21 mouse cellular contexts compared by ENCODE assay signal in genomic region chr5:91475241-91475640, GRCm38 (mm10). TPM values are rescaled to one million over a fixed set of nuclear protein-coding genes. Genes with fewer than 3 reads are reported as not detected.
DNase-seq lines count a peak whose midpoint lies in the region; ATAC-seq and TF ChIP-seq lines count a peak whose summit lies in the region.
"Had no signal": no experiment of that assay in that cellular context is flagged by ENCODE, and none has a peak within 500 bp of the region (broad histone marks: within the 10 kb centered on the region; RNA-seq: fewer than 3 reads in every experiment).

No protein-coding gene starts in this region.

- peak; percentile 95 for ATAC-seq in frontal cortex, adult (ENCODE audit: low TSS enrichment)
- ATAC-seq: activated CD4-positive, CD25-positive, alpha-beta regulatory T cell, adult 4 months; forebrain, embryonic 13.5 days; forebrain, embryonic 16.5 days; inflammation-experienced regulatory T-cells, adult 6 months had no signal

- no peak for TF ChIP-seq CTCF in left cerebral cortex, adult 2 months (IDR thresholded peaks at IDR 0.05)

- no peak overlapping the region for H3K27ac ChIP-seq in left cerebral cortex, adult 2 months
- H3K27ac ChIP-seq: forebrain, embryonic 10.5 days; forebrain, embryonic 13.5 days; gastrocnemius, adult 2 months; hindbrain, embryonic 12.5 days; hindbrain, embryonic 15.5 days had no signal

- intact Hi-C loops in left cerebral cortex, postnatal 14 days (cut with DNase I) = no loop called here
- intact Hi-C loops in left cerebral cortex, adult 2 months (cut with DNase I) = no loop called here

- DNase-seq in frontal cortex, postnatal 14 days (ENCODE audit: low spot score in 2 of 2) = no peak
- peak; percentile 15 to 33 for DNase-seq in left cerebral cortex, postnatal 14 days (ENCODE audit: low spot score in 2 of 2)
- DNase-seq in left cerebral cortex, adult 2 months (ENCODE audit: extremely low spot score in 1 of 2, low spot score in 2 of 2) = no peak
- peak; percentile 16 to 22 for DNase-seq in right cerebral cortex, adult 2 months (ENCODE audit: low spot score in 2 of 2)
- no peak for DNase-seq in right cerebral cortex, postnatal 4 days
- DNase-seq: adrenal gland, adult 8-10 months; adrenal gland, postnatal 25 days; cerebellum, adult 18-20 months; cerebellum, adult 9-10 months; cerebellum, postnatal 14 days; gastrocnemius, postnatal 14 days; heart, adult 11 months had no signal

- no peak overlapping the region for H3K4me3 ChIP-seq in left cerebral cortex, adult 2 months
- H3K4me3 ChIP-seq: forebrain, embryonic 10.5 days; forebrain, embryonic 13.5 days; gastrocnemius, adult 2 months; hindbrain, embryonic 12.5 days; hindbrain, embryonic 15.5 days had no signal

RNA-seq across cellular contexts. Expression of gene Parm1, which starts 42.2 kb away (rescaled TPM):
- 10 to 100 TPM; 36.6 to 43.7 TPM for total RNA-seq in left cerebral cortex, postnatal 14 days (2021)
- 10 to 100 TPM; 40.3 to 41.5 TPM for total RNA-seq in left cerebral cortex, adult 2 months (2021)

Comparison
In these comparisons a context has a peak if more than half of its experiments do, and no peak if none do; other contexts are left out.
1. DNase-seq: peak in left cerebral cortex, postnatal 14 days (2 of 2) and right cerebral cortex, adult 2 months (2 of 2); none in frontal cortex, postnatal 14 days (0 of 2), left cerebral cortex, adult 2 months (0 of 2) and right cerebral cortex, postnatal 4 days (single experiment).